Mouse (Mus musculus) heart, embryonic 15.5 days (tissue): ENCODE measurements at regions not wholly inside any gene's neighbourhood (a gene's known extent, or its start where the extent isn't known, plus 50 kb on each side); places are given as distances from the start of the nearest gene placed in this dataset.

Experiments used
- ATAC-seq: fragments of 200-750 bp; cut with Nextera tagmentation; replicated peaks from 2 replicates; pipeline ENCODE4 v1.8.0; 2017; ENCODE audit warnings: low read depth, moderate TSS enrichment; ENCODE audit not compliant: insufficient number of reproducible peaks, insufficient read depth, low FRiP score
- H3K27ac ChIP-seq: fragments of 300-500 bp; sonication (generic); 2 replicates; pipeline ENCODE4 v1.5.1; 2015; ENCODE audit warnings: mild to moderate bottlenecking, inconsistent platforms
- H3K27me3 ChIP-seq: fragments of 300-500 bp; sonication (generic); 2 replicates; pipeline ENCODE4 v1.6.1; 2015; ENCODE audit warnings: inconsistent platforms
- H3K36me3 ChIP-seq: fragments of 300-500 bp; sonication (generic); 2 replicates; pipeline ENCODE4 v1.6.1; 2015; ENCODE audit warnings: mild to moderate bottlenecking, inconsistent platforms
- H3K4me1 ChIP-seq: fragments of 300-500 bp; sonication (generic); replicated peaks from 2 replicates; pipeline ENCODE4 v1.6.1; 2015; ENCODE audit warnings: inconsistent platforms
- H3K4me2 ChIP-seq: fragments of 300-500 bp; sonication (generic); 2 replicates; pipeline ENCODE4 v1.6.1; 2015; ENCODE audit warnings: inconsistent platforms, mild to moderate bottlenecking, moderate library complexity
- H3K4me3 ChIP-seq: fragments of 300-500 bp; sonication (generic); 2 replicates; pipeline ENCODE4 v1.5.1; 2015; ENCODE audit warnings: mild to moderate bottlenecking, inconsistent platforms
- H3K9ac ChIP-seq: fragments of 300-500 bp; sonication (generic); 2 replicates; pipeline ENCODE4 v1.6.1; 2015; ENCODE audit warnings: mild to moderate bottlenecking, inconsistent platforms
- H3K9me3 ChIP-seq: fragments of 300-500 bp; sonication (generic); replicated peaks from 2 replicates; pipeline ENCODE4 v1.6.1; 2016; ENCODE audit warnings: inconsistent platforms
- WGBS: fragments of 180-500 bp; shearing (Covaris S2); methylation state at CpG from one replicate; pipeline ENCODE4 v1.1.7; 2015; ENCODE audit warnings: mixed read lengths; 5-methylcytosine and 5-hydroxymethylcytosine counted together

DNA sequence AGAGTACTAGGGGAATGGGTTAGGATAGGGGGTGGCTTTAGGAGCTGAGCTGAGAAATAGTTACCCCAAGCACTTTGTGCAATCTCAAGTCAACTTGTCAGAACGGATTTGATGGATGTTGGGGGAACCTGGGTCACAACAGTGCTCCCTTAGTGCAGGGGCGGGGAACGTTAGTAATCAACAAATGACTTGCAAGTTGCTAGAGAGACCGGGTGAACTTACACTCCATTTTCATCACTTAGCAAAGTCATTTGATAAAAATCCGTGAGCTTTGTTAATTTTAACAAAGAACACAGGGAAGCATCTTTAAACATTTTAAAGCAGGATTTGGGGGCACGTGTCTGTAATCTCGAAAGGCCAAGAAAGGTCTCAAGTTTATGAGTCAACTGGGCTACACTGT lies 557.0 kb downstream of the Gm19410 start:
- Histone ChIP-seq H3K4me3 (no peak overlapping the region), H3K9me3 (no peaks in the 10 kb centered on the region), H3K27ac (no peak overlapping the region), H3K4me2 (no peak overlapping the region), H3K27me3 (no peaks in the 10 kb centered on the region), H3K36me3 (no peaks in the 10 kb centered on the region), H3K9ac (no peak overlapping the region), H3K4me1 (0 out of 2 replicates have a peak, but pooled peaks cover 3% of the 10 kb centered on the region)
- WGBS, result 76% methylated on average over 7 of the region's 7 CpGs
- no peak for ATAC-seq

- no peak for ATAC-seq
- 0 out of 2 replicates have a peak, but pooled peaks cover 2% of the 10 kb centered on the region for H3K4me1 ChIP-seq
- H3K9ac ChIP-seq, result no peak overlapping the region
- no peaks in the 10 kb centered on the region for H3K9me3 ChIP-seq
- WGBS, result 92% methylated on average over 5 of the region's 5 CpGs
- H3K4me3 ChIP-seq, result no peak overlapping the region
- no peaks in the 10 kb centered on the region for H3K27me3 ChIP-seq
- H3K4me2 ChIP-seq, result no peak overlapping the region
- H3K27ac ChIP-seq, result no peak overlapping the region
- H3K36me3 ChIP-seq, result no peaks in the 10 kb centered on the region
Observed at GRCm38 (mm10) chr8:36338628-36339027, 573.0 kb downstream of the Gm19410 start.

DNA sequence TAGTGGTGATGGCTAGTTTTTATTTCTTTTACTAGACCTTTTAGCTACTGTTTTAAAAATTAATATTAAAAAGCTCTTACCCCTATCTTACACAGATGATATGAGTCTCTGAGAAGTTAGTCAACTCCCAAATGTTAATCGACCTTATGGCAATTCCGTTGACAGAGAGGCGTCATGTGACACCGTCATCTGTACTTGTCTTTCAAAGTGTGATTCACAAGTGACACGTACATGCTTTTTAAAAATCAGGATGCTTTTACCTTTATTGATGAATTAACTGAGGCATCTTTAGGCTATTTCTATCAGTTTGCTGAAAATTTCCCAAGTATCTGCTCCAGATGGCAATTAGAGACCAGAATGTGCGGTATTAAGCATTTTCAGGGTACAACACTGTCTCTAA lies 573.9 kb downstream of the Gm19410 start:
- no peak for ATAC-seq
- 0 out of 2 replicates have a peak, but pooled peaks cover 2% of the 10 kb centered on the region for H3K4me1 ChIP-seq
- H3K36me3 ChIP-seq, result no peaks in the 10 kb centered on the region
- WGBS, result 81% methylated on average over 6 of the region's 6 CpGs
- no peaks in the 10 kb centered on the region for H3K9me3 ChIP-seq
- no peak overlapping the region for H3K4me3 ChIP-seq
- no peak overlapping the region for H3K27ac ChIP-seq
- no peak overlapping the region for H3K9ac ChIP-seq
- no peaks in the 10 kb centered on the region for H3K27me3 ChIP-seq
- H3K4me2 ChIP-seq, result no peak overlapping the region

GRCm38 (mm10) chr8:36340454-36340853 lies 574.9 kb downstream of the Gm19410 start:
- WGBS, result 54% methylated on average over 3 of the region's 3 CpGs
- Histone ChIP-seq H3K4me1 (0 out of 2 replicates have a peak, but pooled peaks cover 2% of the 10 kb centered on the region), H3K9me3 (no peaks in the 10 kb centered on the region), H3K36me3 (no peaks in the 10 kb centered on the region), H3K27me3 (no peaks in the 10 kb centered on the region), H3K4me2 (no peak overlapping the region), H3K9ac (no peak overlapping the region), H3K4me3 (no peak overlapping the region), H3K27ac (no peak overlapping the region)
- no peak for ATAC-seq

GRCm38 (mm10) chr8:36341965-36342364 lies 576.4 kb downstream of the Gm19410 start:
- 70% methylated on average over 4 of the region's 4 CpGs for whole genome bisulfite sequencing
- no peaks in the 10 kb centered on the region for H3K27me3 ChIP-seq
- no peak overlapping the region for H3K27ac ChIP-seq
- no peaks in the 10 kb centered on the region for H3K36me3 ChIP-seq
- no peaks in the 10 kb centered on the region for H3K9me3 ChIP-seq
- H3K4me2 ChIP-seq, result no peak overlapping the region
- H3K9ac ChIP-seq, result no peak overlapping the region
- no peak for ATAC-seq
- no peak overlapping the region for H3K4me3 ChIP-seq
- 0 out of 2 replicates have a peak, but pooled peaks cover 2% of the 10 kb centered on the region for H3K4me1 ChIP-seq

- ATAC-seq, result no peak
- no peaks in the 10 kb centered on the region for H3K27me3 ChIP-seq
- WGBS, result 73% methylated on average over 5 of the region's 5 CpGs
Observed at GRCm38 (mm10) chr8:36342650-36343049, 577.1 kb downstream of the Gm19410 start.

DNA sequence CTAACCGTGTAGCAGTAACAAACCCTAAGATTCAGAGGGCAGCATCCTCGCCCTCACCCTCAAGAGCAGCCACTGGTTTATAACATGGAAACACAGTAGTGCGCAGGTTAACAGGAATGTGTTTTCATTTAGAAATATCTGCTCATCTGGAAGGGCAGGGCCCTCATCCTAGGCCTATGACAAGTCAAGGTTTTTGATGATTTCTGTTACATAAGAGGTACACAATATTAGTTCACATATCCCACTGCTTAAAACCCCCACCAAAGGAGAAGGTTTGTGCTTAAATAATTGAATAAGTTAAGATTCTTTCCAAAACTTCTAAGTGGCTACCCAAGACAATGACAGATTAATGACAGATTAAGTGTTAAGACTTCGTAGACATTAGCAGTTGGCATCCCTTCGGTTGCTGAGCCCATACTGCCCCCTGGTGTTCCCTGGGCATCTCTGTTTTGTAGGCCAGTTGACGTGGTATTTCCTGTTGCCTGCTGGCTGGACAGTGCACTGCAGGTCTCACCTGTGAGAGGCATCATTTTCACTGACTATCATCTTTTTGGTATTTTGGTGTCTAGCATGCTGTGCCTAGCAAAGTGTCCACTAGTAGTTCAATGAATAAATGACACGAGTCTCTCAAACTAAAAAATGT lies 581.2 kb downstream of the Gm19410 start:
- Histone ChIP-seq H3K9ac (no peak overlapping the region), H3K9me3 (no peaks in the 10 kb centered on the region), H3K4me1 (no peaks in the 10 kb centered on the region; the same call in 1 of the 2 replicates), H3K4me2 (no peak overlapping the region), H3K4me3 (no peak overlapping the region), H3K27ac (no peak overlapping the region), H3K36me3 (no peaks in the 10 kb centered on the region), H3K27me3 (no peaks in the 10 kb centered on the region)
- ATAC-seq, result no peak
- 43% methylated on average over 7 of the region's 7 CpGs for WGBS

More at GRCm38 (mm10) chr8:36342650-36343049, 577.1 kb downstream of the Gm19410 start:
- no peak overlapping the region for H3K27ac ChIP-seq
- H3K36me3 ChIP-seq, result no peaks in the 10 kb centered on the region
- no peaks in the 10 kb centered on the region for H3K9me3 ChIP-seq
- H3K4me3 ChIP-seq, result no peak overlapping the region
- no peak overlapping the region for H3K4me2 ChIP-seq
- no peak overlapping the region for H3K9ac ChIP-seq
- 0 out of 2 replicates have a peak, but pooled peaks cover 2% of the 10 kb centered on the region for H3K4me1 ChIP-seq

DNA sequence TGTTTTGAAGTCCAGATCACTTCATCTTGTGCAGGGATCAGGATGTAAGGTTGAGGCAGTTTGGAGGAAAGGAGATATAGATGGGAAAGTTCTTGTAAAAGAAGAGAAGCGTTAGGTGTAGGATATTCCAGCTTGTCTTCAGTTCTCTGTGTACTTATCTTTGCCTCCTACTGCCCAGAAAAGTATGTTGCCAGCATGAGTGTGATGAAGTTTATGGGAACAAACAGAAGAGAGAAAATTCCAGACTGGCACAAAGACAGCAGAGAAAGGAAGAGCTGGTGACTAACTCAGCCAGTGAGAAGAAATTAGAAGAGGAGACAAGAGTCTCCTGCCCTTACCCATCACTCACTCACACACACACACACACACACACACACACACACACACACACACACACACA lies 582.5 kb downstream of the Gm19410 start:
- no peaks in the 10 kb centered on the region for H3K9me3 ChIP-seq
- no peaks in the 10 kb centered on the region for H3K36me3 ChIP-seq
- WGBS, result 75% methylated on average over 1 of the region's 1 CpGs
- H3K27me3 ChIP-seq, result no peaks in the 10 kb centered on the region
- no peak overlapping the region for H3K9ac ChIP-seq
- H3K4me3 ChIP-seq, result no peak overlapping the region
- H3K4me2 ChIP-seq, result no peak overlapping the region
- H3K4me1 ChIP-seq, result no peaks in the 10 kb centered on the region; the same call in 1 of the 2 replicates
- H3K27ac ChIP-seq, result no peak overlapping the region
- no peak for ATAC-seq

DNA sequence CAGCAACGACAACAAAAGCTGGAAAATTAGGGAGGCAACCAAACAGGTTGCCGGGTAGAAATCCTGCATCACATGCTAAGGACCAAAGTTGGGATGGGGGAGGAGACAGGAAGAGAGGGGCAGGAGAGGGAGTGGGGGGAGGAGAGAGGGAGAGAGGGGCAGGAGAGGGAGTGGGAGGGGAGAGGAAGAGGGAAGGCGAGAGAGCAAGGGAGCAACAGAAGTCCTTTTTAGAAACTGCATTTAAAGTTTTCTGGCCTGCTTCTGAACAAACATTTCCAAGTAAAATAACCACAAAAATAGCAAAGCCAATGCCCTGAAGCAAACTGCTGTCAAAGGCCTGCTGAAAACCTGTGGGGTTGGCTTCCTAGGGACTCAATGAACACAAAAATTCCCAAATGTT lies 589.3 kb downstream of the Gm19410 start:
- no peak overlapping the region for H3K9ac ChIP-seq
- 22% methylated on average over 3 of the region's 3 CpGs for WGBS
- no peaks in the 10 kb centered on the region for H3K9me3 ChIP-seq
- no peak overlapping the region for H3K4me2 ChIP-seq
- no peaks in the 10 kb centered on the region for H3K36me3 ChIP-seq
- peak overlapping the region; percentile 49; the same call in 1 of the 2 replicates for H3K27ac ChIP-seq
- H3K4me1 ChIP-seq, result no peaks in the 10 kb centered on the region
- no peaks in the 10 kb centered on the region for H3K27me3 ChIP-seq
- H3K4me3 ChIP-seq, result no peak overlapping the region
- no peak for ATAC-seq

DNA sequence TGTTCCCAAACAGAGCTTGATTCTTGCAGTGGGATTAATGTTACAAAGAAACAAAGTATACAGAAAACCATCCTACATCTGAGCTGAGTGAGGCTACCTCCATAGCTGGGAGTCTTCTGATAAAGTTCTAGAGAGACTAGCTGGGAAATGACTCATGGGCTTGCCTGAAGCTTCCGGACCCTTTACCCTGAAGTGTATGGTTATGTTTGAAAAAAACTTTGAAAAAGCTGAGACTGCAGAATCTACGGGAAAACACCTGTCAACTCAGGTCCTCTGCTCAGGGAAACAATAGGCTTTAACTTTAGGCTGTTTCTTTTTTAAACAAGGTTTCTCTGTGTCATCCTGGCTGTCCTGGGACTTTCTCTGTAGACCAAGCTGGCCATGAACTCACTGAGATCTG lies 593.4 kb downstream of the Gm19410 start:
- Histone ChIP-seq H3K27me3 (no peaks in the 10 kb centered on the region), H3K9ac (no peak overlapping the region), H3K4me2 (no peak overlapping the region), H3K27ac (no peak overlapping the region), H3K36me3 (no peaks in the 10 kb centered on the region), H3K4me1 (no peaks in the 10 kb centered on the region), H3K4me3 (no peak overlapping the region), H3K9me3 (no peaks in the 10 kb centered on the region)
- no peak for ATAC-seq
- 60% methylated on average over 2 of the region's 2 CpGs for WGBS

DNA sequence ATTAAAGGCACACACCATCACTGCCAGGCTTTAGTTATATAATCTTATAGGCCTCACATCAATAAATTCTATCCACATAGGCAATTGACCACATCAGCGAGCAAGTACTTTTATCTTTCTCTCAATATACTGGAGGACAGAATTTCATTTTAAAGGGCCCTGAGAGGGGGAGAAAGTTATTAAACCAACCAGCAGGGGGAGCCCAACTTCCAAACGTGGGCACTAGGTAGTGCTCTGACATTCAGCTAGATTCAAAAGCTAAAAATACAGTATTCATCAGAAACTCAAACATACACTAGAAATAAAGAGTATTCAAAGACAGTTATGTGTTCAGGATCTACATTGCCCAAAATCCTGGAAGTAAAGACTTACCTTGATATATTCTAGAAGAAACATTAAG lies 595.7 kb downstream of the Gm19410 start:
- Histone ChIP-seq H3K4me3 (no peak overlapping the region), H3K4me2 (no peak overlapping the region), H3K4me1 (no peaks in the 10 kb centered on the region), H3K36me3 (no peaks in the 10 kb centered on the region), H3K27me3 (no peaks in the 10 kb centered on the region), H3K27ac (no peak overlapping the region), H3K9ac (no peak overlapping the region), H3K9me3 (no peaks in the 10 kb centered on the region)
- 7% methylated on average over 2 of the region's 2 CpGs for WGBS
- no peak for ATAC-seq

DNA sequence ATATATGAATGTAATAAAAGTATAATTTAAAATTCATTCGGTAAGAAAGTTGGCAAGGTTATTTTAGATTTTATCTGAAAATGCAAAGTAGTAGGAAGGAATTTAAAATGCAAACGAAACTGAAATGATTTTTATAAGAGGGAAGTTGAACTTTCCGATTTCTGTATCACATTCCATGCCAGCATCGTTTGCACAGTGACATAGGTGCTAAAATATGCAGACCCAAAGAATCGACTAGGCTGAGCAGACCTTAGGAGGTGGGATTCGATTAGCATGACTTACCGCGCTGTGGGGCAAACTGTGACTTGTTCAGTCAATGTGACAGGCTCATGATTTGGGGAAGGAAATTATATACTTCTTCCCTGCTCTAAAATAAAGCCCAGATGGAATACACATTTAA lies 596.2 kb downstream of the Gm19410 start:
- Histone ChIP-seq H3K9me3 (no peaks in the 10 kb centered on the region), H3K36me3 (no peaks in the 10 kb centered on the region), H3K27me3 (no peaks in the 10 kb centered on the region), H3K4me1 (no peaks in the 10 kb centered on the region), H3K4me2 (no peak overlapping the region), H3K27ac (no peak overlapping the region), H3K4me3 (no peak overlapping the region), H3K9ac (no peak overlapping the region)
- no peak for ATAC-seq
- 31% methylated on average over 8 of the region's 8 CpGs for WGBS
